Mouse (Mus musculus): ENCODE data around the gene Grifin.

The Grifin gene

GRCm38 (mm10) chr5:140596927-140597588 is 32.2 kb upstream of the Grifin start:
- in situ Hi-C loops (cut with MboI; ENCODE audit: low pct_unique_long_range_greater_than_20kb in 1 of 2, low sequenced_read_pairs in 2 of 2, unreplicated experiment in 1 of 2) = no loop called here

GRCm38 (mm10) chr5:140596426-140596825 is 31.6 kb upstream of the Grifin start:
- in situ Hi-C loops (cut with MboI; ENCODE audit: low pct_unique_long_range_greater_than_20kb in 1 of 2, low sequenced_read_pairs in 2 of 2, unreplicated experiment in 1 of 2) = no loop called here

DNA sequence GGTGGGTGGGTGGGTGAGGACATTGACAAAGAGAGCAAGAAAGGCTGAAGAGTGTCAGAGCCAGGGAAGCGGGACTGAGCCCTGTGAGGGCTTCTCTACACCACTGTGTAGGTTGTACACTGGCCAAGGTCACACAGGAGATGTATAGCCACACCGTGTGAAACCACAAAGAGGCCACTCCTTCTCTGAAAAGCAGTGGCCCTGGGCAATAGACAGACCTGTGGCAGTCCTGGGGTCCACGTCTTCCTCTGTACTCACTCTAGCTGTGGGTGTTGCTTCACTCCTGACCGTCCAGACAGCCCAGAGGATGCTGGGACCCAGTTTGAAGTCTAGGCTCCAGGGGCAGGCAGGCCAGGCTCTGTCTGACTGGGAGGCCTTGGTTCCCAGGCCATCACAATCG is 30.0 kb upstream of the Grifin start:
- in situ Hi-C loops (cut with MboI; ENCODE audit: low pct_unique_long_range_greater_than_20kb in 1 of 2, low sequenced_read_pairs in 2 of 2, unreplicated experiment in 1 of 2) = no loop called here

- in situ Hi-C loops (cut with MboI; ENCODE audit: low pct_unique_long_range_greater_than_20kb in 1 of 2, low sequenced_read_pairs in 2 of 2, unreplicated experiment in 1 of 2) = no loop called here
Measured at GRCm38 (mm10) chr5:140589082-140589774, 24.4 kb upstream of the Grifin start.

- in situ Hi-C loops (cut with MboI; ENCODE audit: low pct_unique_long_range_greater_than_20kb in 1 of 2, low sequenced_read_pairs in 2 of 2, unreplicated experiment in 1 of 2) = no loop called here
Measured at GRCm38 (mm10) chr5:140583732-140584368, 19.0 kb upstream of the Grifin start.

GRCm38 (mm10) chr5:140582995-140583731 is 18.3 kb upstream of the Grifin start:
- in situ Hi-C loops (cut with MboI; ENCODE audit: low pct_unique_long_range_greater_than_20kb in 1 of 2, low sequenced_read_pairs in 2 of 2, unreplicated experiment in 1 of 2) = no loop called here

DNA sequence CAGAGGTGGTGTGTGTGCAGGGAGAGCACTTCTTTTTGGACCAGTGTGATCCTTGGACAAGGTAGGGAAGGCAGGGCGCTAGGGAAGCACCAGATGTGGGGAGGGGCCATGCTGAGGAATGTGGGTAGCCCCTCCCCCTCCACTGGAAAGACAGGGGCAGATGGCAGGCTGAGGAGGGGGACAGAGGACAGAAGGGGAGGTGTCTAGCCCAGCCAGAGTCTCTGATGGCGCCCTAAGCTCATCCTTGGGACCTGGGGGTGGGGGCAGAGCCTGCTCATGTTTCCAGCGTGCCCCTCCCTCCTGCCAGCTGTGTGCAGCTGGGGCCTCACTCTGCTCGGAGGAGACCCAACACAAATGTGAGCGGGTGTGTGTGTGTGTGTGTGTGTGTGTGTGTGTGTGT is 16.7 kb upstream of the Grifin start:
- in situ Hi-C loops (cut with MboI; ENCODE audit: low pct_unique_long_range_greater_than_20kb in 1 of 2, low sequenced_read_pairs in 2 of 2, unreplicated experiment in 1 of 2) = no loop called here

GRCm38 (mm10) chr5:140579771-140580170 is 14.9 kb upstream of the Grifin start:
- in situ Hi-C loops (cut with MboI; ENCODE audit: low pct_unique_long_range_greater_than_20kb in 1 of 2, low sequenced_read_pairs in 2 of 2, unreplicated experiment in 1 of 2) = no loop called here

- in situ Hi-C loops (cut with MboI; ENCODE audit: low pct_unique_long_range_greater_than_20kb in 1 of 2, low sequenced_read_pairs in 2 of 2, unreplicated experiment in 1 of 2) = no loop called here
Measured at GRCm38 (mm10) chr5:140579221-140579620, 14.3 kb upstream of the Grifin start.

DNA sequence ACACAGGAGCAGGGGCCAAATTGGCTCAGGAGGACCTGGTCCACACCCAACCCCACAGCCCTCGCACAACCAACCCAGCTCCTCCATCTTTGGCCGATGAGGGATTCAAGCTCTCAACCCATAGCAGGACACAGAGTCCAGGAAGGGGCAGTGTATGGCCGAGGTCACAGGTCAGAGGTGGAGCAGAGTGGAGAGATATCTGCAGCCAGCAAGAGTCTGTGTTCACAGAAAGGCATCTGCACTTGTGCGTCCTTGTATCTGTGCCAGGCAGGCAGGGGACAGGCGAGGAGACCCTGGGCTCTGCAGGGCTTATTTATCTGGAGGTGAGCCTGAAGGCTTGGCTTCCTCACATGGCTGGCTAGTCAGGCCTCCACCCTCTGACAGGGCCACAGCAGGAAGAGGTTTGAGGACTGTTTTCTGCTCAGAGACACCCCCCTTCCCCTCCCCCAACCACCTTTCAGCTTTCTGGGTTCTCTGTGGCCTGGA is 10.6 kb upstream of the Grifin start:
- in situ Hi-C loops (cut with MboI; ENCODE audit: low pct_unique_long_range_greater_than_20kb in 1 of 2, low sequenced_read_pairs in 2 of 2, unreplicated experiment in 1 of 2) = no loop called here

DNA sequence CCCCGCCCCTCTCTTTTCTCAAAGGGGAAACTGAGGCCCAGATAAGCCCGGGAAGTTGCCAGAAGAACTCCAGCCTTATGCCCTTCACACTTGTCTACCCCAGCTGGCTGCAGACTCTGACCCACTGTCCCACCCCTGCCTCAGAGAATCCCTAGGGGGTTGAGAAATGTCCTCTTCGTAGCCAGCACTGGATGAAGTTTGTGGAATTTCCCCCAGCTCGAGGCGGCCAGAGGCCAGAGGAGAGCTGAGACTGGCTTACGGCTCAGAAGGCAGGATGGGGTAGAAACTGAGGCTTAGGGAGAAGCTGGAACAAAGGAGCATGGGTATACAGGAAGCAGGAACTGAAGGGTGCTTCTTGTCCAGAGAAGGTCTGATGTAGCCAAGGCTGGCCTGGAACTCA is 7.7 kb upstream of the Grifin start:
- in situ Hi-C loops (cut with MboI; ENCODE audit: low pct_unique_long_range_greater_than_20kb in 1 of 2, low sequenced_read_pairs in 2 of 2, unreplicated experiment in 1 of 2) = no loop called here

DNA sequence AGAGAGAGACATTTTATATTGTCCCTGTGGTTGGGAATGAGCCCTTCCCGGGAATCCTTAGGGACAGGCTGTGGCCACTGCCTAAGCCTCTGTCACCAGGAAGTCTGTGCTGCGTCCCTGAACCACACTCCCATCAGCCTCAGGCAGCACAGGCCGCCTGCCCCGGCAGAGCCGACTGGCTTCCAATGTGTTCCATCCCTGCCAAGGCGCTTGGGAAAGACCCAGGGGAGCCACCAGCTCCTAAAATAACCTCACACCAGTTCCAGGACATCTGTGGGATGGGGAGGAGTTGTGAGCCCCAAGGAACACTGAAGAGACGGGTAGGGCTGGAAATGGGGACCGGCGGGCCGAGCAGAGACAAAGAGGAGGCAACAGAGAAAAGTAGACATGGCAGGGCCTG is 6.8 kb upstream of the Grifin start:
- in situ Hi-C loops (cut with MboI; ENCODE audit: low pct_unique_long_range_greater_than_20kb in 1 of 2, low sequenced_read_pairs in 2 of 2, unreplicated experiment in 1 of 2) = no loop called here

- in situ Hi-C loops (cut with MboI; ENCODE audit: low pct_unique_long_range_greater_than_20kb in 1 of 2, low sequenced_read_pairs in 2 of 2, unreplicated experiment in 1 of 2) = no loop called here
Measured at GRCm38 (mm10) chr5:140571201-140571600, 6.3 kb upstream of the Grifin start.

DNA sequence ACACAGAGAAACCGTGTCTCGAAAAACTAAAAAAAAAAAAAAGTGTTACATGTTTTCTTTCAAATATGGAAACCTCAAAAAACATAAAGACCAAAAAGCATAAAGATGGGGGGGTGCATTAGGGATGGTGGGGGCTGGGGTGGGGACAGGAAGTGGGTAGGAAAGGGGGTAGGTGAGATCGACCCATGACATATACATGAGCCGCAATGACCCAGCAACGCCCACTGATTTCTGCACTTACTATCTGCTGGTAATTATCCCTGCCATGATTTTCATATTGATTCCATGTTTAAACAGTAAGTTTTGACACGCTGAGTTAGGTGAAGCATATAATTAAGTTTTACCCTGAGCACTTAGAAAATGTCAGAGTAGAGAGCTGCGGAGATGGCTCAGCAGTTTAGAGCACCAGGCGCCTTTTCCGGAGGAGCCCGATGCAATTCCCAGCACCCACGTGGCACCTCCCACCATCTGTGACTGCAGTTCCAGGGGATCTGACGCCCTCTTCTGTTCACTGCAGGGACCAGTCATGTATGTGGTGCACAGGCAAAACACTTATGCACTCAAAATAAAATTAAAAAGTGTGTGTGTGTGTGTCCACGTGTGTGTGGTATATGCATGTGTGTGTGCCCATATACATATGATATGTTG is 5.5 kb upstream of the Grifin start:
- in situ Hi-C loops (cut with MboI; ENCODE audit: low pct_unique_long_range_greater_than_20kb in 1 of 2, low sequenced_read_pairs in 2 of 2, unreplicated experiment in 1 of 2) = no loop called here

GRCm38 (mm10) chr5:140569032-140569595 is 4.2 kb upstream of the Grifin start:
- in situ Hi-C loops (cut with MboI; ENCODE audit: low pct_unique_long_range_greater_than_20kb in 1 of 2, low sequenced_read_pairs in 2 of 2, unreplicated experiment in 1 of 2) = no loop called here

DNA sequence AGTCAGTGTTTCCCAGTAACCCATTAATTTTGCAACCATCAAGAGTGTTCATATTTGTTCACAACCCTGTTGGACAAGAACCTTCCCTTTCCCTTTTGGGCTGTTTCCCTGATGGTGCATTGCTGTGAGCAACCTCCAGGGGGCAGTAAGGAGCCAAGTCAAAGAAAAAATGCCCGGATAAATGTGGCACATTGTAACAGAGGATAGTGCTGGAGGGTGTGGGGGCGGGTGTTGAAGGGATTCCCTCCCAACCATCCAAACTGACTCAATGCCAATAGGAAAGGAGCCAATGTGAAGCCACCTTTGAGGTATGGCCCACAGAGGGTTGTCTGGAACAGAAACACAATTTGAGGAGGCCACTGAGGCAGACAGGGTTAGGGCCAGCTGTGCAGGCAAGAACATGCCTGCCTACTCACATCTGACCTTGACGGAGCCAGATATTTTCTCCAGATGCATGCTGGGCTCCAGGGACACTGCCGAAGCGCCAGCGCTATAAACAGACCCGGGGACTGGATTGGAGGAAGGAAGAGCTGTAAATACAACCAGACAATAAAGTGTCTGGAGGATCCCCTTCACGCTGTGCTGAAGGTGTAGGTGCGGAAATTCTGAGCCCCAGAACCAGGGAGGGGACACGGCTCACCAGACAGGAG is 3.6 kb upstream of the Grifin start:
- in situ Hi-C loops (cut with MboI; ENCODE audit: low pct_unique_long_range_greater_than_20kb in 1 of 2, low sequenced_read_pairs in 2 of 2, unreplicated experiment in 1 of 2) = no loop called here

DNA sequence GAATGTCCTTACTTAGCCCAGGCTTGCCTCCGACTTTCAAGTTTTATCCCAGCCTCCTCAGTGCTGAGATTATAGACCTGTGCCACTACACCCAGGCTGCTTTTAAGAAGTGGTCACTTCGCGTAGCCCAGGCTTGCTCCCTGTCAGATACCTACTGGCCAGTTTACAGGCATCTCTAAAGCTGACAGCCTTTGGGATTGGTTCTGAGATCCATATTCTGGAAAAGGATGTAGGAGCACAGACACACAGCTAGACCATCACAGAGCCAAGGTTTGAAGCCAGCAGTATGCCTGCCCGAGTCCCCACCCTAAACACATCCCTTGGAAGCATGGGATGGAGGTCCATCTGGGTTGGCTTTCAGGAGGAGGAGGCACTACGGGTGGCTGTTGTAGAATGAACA is 2.9 kb upstream of the Grifin start:
- in situ Hi-C loops (cut with MboI; ENCODE audit: low pct_unique_long_range_greater_than_20kb in 1 of 2, low sequenced_read_pairs in 2 of 2, unreplicated experiment in 1 of 2) = no loop called here

GRCm38 (mm10) chr5:140567321-140567720 is 2.5 kb upstream of the Grifin start:
- in situ Hi-C loops (cut with MboI; ENCODE audit: low pct_unique_long_range_greater_than_20kb in 1 of 2, low sequenced_read_pairs in 2 of 2, unreplicated experiment in 1 of 2) = no loop called here
